Mouse (Mus musculus): ENCODE results near the gene Cyp2u1. TPM values are rescaled to one million over a fixed set of nuclear protein-coding genes. Genes with fewer than 3 reads are reported as not detected.

The Cyp2u1 gene
- polyA plus RNA-seq, 1 experiment from 2014 or later: 6.4 TPM

DNA sequence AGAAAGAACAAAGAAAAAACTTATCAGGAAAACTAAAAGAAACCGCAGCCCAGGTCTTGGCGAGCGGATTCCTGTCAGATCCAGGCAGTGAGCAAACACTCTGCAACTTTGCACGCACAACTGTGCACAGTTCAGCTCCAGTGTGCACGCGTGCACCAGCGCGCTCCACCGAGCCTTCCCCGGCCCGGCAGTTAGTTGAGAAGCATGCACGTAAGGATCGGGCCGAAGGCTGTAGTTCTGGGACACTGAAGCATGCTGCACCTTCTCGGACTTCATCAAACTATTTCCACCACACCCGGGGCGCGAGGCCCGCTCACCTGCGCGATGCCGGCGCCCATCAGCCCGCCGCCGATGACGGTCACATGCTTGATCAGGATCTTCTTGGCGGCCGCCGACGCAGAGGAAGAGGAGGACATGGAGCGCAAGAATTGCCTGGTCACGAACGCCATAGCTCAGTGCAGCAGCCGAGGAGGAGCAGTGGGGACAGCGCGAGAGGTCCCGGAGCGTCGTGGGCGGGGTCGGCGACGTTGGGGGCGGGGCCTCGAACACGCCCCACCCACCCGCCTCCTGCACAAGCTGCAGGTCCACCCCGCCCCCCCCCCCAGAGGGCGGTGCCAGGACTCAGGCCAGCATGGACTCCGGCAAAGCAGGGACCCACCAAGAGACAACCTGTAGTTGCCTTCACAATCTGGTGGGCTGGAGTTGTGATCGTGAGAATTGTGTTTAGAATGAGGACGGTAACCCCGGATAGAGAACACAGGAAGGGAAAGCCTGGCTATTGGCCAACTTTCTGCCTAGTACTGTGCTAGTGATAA is 31.3 kb downstream of the Cyp2u1 start, which contains the start of gene Hadh:
TSS of gene Hadh (minus strand) at position 543 of the 815 bp plus-strand sequence.
- ATAC-seq (ENCODE audit: low FRiP score, low TSS enrichment): peak; percentile 93
- under 1% methylated on average over 53 of the region's 54 CpGs for WGBS

DNA sequence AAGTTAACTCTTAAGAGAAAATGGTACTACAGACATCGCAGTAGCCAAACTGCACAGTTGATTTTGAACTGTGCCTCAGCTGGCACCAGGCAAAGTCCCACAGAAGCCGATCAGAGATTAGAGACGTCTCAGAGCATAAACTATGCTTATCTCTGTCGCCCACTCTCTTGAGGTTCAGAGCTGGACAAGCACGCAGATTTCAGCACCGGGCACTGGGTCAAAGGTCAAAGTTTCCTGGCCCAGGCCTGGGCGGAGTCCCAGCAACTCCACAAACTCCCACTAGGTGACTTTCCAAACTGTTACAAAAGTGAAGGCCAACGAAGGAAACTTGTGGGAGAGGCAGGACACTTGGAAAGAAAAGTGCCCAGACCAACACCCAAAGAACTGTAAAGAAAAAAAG is 31.9 kb downstream of the Cyp2u1 start:
- Histone ChIP-seq H3K27me3 (ENCODE audit: control insufficient read depth, insufficient read depth, low read length) (no peaks in the 10 kb centered on the region), H3K9me3 (ENCODE audit: control insufficient read depth, low read length) (no peaks in the 10 kb centered on the region), H3K27ac (replicated peaks; ENCODE audit: low read depth, low read length) (no peak overlapping the region), H3K36me3 (ENCODE audit: control insufficient read depth, insufficient read depth, low read length) (no peaks in the 10 kb centered on the region), H3K9ac (replicated peaks; ENCODE audit: low read length) (no peak overlapping the region), H3K4me3 (replicated peaks; ENCODE audit: low read depth, low read length) (peak overlapping the region; percentile 63), H3K4me1 (ENCODE audit: control insufficient read depth, insufficient read depth, low read length) (peaks cover 10% of the 10 kb centered on the region), H3K4me2 (ENCODE audit: low read length) (peak overlapping the region; percentile 83)
- WGBS: 6% methylated on average over 8 of the region's 8 CpGs
- 0 out of 2 replicates have a peak, but pooled peaks have one; percentile 38 for ATAC-seq (ENCODE audit: low FRiP score, low TSS enrichment)
- DNase-seq: peak; percentile 43

More for the DNA sequence above, 31.3 kb downstream of the Cyp2u1 start, which contains the start of gene Hadh:
- peak within 1 kb of the TSS; percentile 63 for H3K4me3 ChIP-seq (replicated peaks; ENCODE audit: low read depth, low read length)
- H3K9ac ChIP-seq (replicated peaks; ENCODE audit: low read length): peak within 1 kb of the TSS; percentile 49
- no peaks in the 10 kb centered on the region for H3K36me3 ChIP-seq (ENCODE audit: control insufficient read depth, insufficient read depth, low read length)
- H3K27me3 ChIP-seq (ENCODE audit: control insufficient read depth, insufficient read depth, low read length): no peaks in the 10 kb centered on the region
- peak within 1 kb of the TSS; percentile 83 for H3K4me2 ChIP-seq (ENCODE audit: low read length)
- no peak within 1 kb of the TSS for H3K27ac ChIP-seq (replicated peaks; ENCODE audit: low read depth, low read length)
- H3K4me1 ChIP-seq (ENCODE audit: control insufficient read depth, insufficient read depth, low read length): peaks cover 10% of the 10 kb centered on the region
- H3K9me3 ChIP-seq (ENCODE audit: control insufficient read depth, low read length): no peaks in the 10 kb centered on the region
- DNase-seq: peak; percentile 86

DNA sequence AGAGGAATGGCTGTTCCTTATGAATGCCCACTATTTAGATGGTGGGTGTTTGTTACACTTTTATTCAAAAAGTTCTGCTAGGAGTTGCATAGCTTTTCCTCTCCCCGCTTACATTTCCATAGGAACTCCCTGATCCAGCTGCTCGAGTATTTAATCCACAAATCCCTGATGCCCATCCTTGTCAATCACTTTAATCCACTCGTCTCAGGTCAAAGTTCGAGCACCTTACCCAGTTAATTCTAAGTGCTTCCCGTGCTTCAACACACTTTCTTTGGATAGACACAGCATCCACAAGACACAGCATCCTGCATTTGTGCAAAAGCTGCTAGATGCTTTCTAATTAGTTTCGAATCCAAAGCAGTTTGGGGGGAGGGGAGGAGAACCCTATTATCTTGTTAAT is 32.6 kb downstream of the Cyp2u1 start:
- no peak overlapping the region for H3K4me3 ChIP-seq (replicated peaks; ENCODE audit: low read depth, low read length)
- H3K27ac ChIP-seq (replicated peaks; ENCODE audit: low read depth, low read length): no peak overlapping the region
- no peak overlapping the region for H3K9ac ChIP-seq (replicated peaks; ENCODE audit: low read length)
- no peaks in the 10 kb centered on the region for H3K9me3 ChIP-seq (ENCODE audit: control insufficient read depth, low read length)
- ATAC-seq (ENCODE audit: low FRiP score, low TSS enrichment): no peak
- peaks cover 10% of the 10 kb centered on the region for H3K4me1 ChIP-seq (ENCODE audit: control insufficient read depth, insufficient read depth, low read length)
- H3K36me3 ChIP-seq (ENCODE audit: control insufficient read depth, insufficient read depth, low read length): no peaks in the 10 kb centered on the region
- no peak overlapping the region for H3K4me2 ChIP-seq (ENCODE audit: low read length)
- no peak for DNase-seq
- no peaks in the 10 kb centered on the region for H3K27me3 ChIP-seq (ENCODE audit: control insufficient read depth, insufficient read depth, low read length)
- 11% methylated on average over 6 of the region's 6 CpGs for WGBS

DNA sequence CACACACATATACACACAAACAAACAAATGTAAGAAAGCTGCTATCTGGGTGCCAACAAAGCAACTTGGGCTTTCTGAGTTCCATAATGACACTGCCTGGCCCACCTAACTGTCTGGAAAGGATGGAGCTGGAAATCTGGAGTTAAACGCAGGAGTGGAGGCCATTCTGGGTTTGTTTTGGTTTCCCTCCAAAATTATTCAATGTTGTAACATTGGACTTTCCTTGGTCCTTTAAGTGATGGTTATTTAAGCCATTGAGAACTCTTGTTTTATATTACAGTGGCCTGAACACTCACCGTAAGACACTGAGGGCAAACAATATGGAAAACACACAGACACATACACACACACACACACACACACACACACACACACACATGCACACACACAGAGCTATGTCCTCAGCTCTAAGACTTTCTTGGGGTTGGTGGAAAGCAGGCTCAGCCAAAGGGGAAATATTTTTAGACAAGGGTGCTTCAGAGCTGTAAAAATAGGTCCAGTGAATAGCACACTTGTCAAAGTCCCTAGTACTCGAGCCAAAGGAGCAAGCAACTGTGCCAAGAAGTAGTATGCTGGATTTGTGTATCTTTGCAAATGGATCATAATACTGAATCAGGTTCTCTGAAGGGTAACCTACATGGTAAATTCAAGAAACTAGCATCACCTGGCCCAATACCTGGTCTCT is 36.5 kb downstream of the Cyp2u1 start:
- no peak overlapping the region for H3K9ac ChIP-seq (replicated peaks; ENCODE audit: low read length)
- 89% methylated on average over 3 of the region's 3 CpGs for WGBS
- ATAC-seq (ENCODE audit: low FRiP score, low TSS enrichment) (no peak), DNase-seq (no peak)
- H3K27ac ChIP-seq (replicated peaks; ENCODE audit: low read depth, low read length): no peak overlapping the region
- H3K4me1 ChIP-seq (ENCODE audit: control insufficient read depth, insufficient read depth, low read length): peaks cover 7% of the 10 kb centered on the region; the same call in 1 of the 2 replicates
- no peak overlapping the region for H3K4me2 ChIP-seq (ENCODE audit: low read length)
- no peak overlapping the region for H3K4me3 ChIP-seq (replicated peaks; ENCODE audit: low read depth, low read length)
- no peaks in the 10 kb centered on the region for H3K27me3 ChIP-seq (ENCODE audit: control insufficient read depth, insufficient read depth, low read length)
- no peaks in the 10 kb centered on the region for H3K9me3 ChIP-seq (ENCODE audit: control insufficient read depth, low read length)
- H3K36me3 ChIP-seq (ENCODE audit: control insufficient read depth, insufficient read depth, low read length): no peaks in the 10 kb centered on the region

DNA sequence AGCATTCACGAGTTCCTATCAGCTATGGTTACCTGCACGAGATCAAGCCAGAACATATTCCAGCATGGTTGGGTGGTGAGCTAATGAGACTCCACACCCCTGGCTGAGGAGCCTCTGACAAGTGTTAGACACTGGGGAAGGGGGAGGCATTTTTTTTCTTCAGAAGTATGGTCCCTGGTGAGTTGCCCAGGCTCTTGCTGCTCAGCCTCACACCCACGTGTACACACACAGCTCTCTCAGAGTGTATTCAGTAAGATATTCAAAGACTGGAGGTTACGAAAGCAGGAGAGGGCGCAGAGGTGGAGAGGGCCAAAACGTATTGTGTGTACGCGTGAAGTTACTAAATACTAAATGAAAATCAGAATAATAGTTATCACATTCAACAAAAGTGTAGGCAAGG is 37.5 kb downstream of the Cyp2u1 start:
- Histone ChIP-seq H3K9me3 (ENCODE audit: control insufficient read depth, low read length) (no peaks in the 10 kb centered on the region), H3K4me3 (replicated peaks; ENCODE audit: low read depth, low read length) (no peak overlapping the region), H3K4me2 (ENCODE audit: low read length) (no peak overlapping the region), H3K27ac (replicated peaks; ENCODE audit: low read depth, low read length) (no peak overlapping the region), H3K4me1 (ENCODE audit: control insufficient read depth, insufficient read depth, low read length) (no peaks in the 10 kb centered on the region; the same call in 1 of the 2 replicates), H3K36me3 (ENCODE audit: control insufficient read depth, insufficient read depth, low read length) (no peaks in the 10 kb centered on the region), H3K27me3 (ENCODE audit: control insufficient read depth, insufficient read depth, low read length) (no peaks in the 10 kb centered on the region), H3K9ac (replicated peaks; ENCODE audit: low read length) (no peak overlapping the region)
- no peak for ATAC-seq (ENCODE audit: low FRiP score, low TSS enrichment)
- no peak for DNase-seq
- WGBS: 92% methylated on average over 8 of the region's 8 CpGs

DNA sequence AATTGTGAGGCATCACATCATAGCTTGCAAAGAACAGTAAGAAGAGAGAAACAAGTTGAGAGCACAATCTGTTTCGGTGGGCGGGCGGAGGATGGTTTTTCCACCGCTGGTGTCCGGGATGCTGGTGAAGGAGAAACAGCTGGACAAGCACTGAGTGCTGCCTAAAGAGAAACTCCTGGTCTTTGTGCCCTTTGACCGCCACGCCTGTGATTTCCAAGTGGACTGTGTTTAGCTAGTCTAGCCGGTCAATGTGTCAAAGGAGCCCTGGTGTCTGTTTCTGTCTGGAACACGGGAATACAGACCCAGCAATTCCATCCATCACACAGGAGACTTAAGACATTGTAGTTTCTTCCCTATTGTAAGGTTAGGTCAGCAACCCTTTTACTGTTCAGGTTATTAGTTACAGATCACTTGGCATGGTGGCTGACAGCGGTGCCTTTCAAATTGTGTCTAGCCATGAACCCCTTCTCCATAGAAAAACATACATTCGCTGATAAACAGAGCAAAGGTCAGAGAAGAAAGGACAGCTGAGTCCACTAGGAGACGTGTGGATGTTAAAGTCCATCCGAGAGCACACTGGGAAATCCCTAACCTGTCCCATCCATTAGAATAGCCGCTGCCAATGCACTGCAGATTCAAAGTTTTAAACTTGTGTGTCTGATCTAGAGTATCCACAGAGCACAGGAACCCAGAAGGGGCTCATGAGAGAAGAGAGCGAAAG is 39.1 kb downstream of the Cyp2u1 start:
- Histone ChIP-seq H3K36me3 (ENCODE audit: control insufficient read depth, insufficient read depth, low read length) (no peaks in the 10 kb centered on the region), H3K4me2 (ENCODE audit: low read length) (no peak overlapping the region), H3K4me1 (ENCODE audit: control insufficient read depth, insufficient read depth, low read length) (no peaks in the 10 kb centered on the region), H3K27me3 (ENCODE audit: control insufficient read depth, insufficient read depth, low read length) (no peaks in the 10 kb centered on the region), H3K27ac (replicated peaks; ENCODE audit: low read depth, low read length) (no peak overlapping the region), H3K9ac (replicated peaks; ENCODE audit: low read length) (no peak overlapping the region), H3K4me3 (replicated peaks; ENCODE audit: low read depth, low read length) (no peak overlapping the region), H3K9me3 (ENCODE audit: control insufficient read depth, low read length) (no peaks in the 10 kb centered on the region)
- 68% methylated on average over 15 of the region's 15 CpGs for WGBS
- DNase-seq: no peak
- ATAC-seq (ENCODE audit: low FRiP score, low TSS enrichment): no peak

DNA sequence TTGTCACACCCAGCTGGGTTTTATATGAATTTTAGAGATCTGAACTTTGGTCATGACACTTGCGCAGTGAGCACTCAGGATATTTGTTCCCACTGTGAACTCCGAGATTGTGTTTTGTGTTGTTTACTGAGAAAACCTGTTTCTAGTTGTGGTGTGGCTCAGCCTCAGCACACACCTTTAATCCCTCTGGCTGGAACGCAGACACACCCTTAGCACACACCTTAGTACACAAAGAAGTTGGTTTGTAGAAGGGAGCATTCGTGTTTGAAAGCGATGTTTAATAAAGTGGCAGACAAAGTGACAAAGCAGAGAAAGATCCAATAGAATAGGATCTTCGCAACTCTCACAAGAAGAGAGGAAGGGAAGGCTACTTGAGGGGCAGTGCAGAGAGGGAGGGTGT is 42.6 kb downstream of the Cyp2u1 start:
- H3K4me3 ChIP-seq (replicated peaks; ENCODE audit: low read depth, low read length): no peak overlapping the region
- no peak overlapping the region for H3K9ac ChIP-seq (replicated peaks; ENCODE audit: low read length)
- no peaks in the 10 kb centered on the region for H3K9me3 ChIP-seq (ENCODE audit: control insufficient read depth, low read length)
- H3K4me1 ChIP-seq (ENCODE audit: control insufficient read depth, insufficient read depth, low read length): no peaks in the 10 kb centered on the region
- DNase-seq (no peak), ATAC-seq (ENCODE audit: low FRiP score, low TSS enrichment) (no peak)
- no peaks in the 10 kb centered on the region for H3K36me3 ChIP-seq (ENCODE audit: control insufficient read depth, insufficient read depth, low read length)
- 97% methylated on average over 6 of the region's 6 CpGs for WGBS
- no peaks in the 10 kb centered on the region for H3K27me3 ChIP-seq (ENCODE audit: control insufficient read depth, insufficient read depth, low read length)
- no peak overlapping the region for H3K27ac ChIP-seq (replicated peaks; ENCODE audit: low read depth, low read length)
- no peak overlapping the region for H3K4me2 ChIP-seq (ENCODE audit: low read length)

DNA sequence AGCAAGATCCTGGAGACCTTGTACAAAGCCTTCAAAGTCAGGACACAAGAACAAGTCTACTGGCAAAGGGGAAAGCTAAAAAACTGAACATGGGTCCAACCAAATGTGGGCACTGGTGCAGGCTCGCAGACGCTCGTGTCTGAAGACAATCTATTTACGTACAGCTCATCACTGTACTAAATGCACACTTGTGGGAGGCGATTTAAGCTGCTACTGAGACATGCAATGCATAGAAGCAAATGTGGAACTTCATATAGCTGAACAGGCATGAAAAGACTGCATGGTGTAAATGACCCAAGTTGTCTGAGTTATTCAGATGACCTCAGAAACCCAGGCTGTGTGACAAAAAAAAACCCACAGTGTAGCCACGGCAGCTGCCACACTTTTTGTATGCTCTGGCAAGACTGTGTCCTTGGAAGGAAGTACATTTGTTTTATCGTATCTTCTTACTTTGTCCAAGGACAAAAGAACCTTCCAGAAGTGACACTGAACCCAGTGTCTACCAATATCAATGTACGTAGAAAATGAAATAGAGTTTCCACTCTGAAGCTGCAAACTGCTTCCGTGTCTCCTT is 43.5 kb downstream of the Cyp2u1 start:
- no peaks in the 10 kb centered on the region for H3K27me3 ChIP-seq (ENCODE audit: control insufficient read depth, insufficient read depth, low read length)
- H3K4me3 ChIP-seq (replicated peaks; ENCODE audit: low read depth, low read length): no peak overlapping the region
- H3K27ac ChIP-seq (replicated peaks; ENCODE audit: low read depth, low read length): no peak overlapping the region
- 93% methylated on average over 9 of the region's 9 CpGs for WGBS
- no peak for DNase-seq
- no peak overlapping the region for H3K4me2 ChIP-seq (ENCODE audit: low read length)
- H3K36me3 ChIP-seq (ENCODE audit: control insufficient read depth, insufficient read depth, low read length): no peaks in the 10 kb centered on the region
- no peak overlapping the region for H3K9ac ChIP-seq (replicated peaks; ENCODE audit: low read length)
- no peak for ATAC-seq (ENCODE audit: low FRiP score, low TSS enrichment)
- no peaks in the 10 kb centered on the region for H3K4me1 ChIP-seq (ENCODE audit: control insufficient read depth, insufficient read depth, low read length)
- H3K9me3 ChIP-seq (ENCODE audit: control insufficient read depth, low read length): no peaks in the 10 kb centered on the region
